Mouse (Mus musculus): ENCODE measurements around the gene Nufip1.

GRCm38 (mm10) chr14:76164904-76165755, 54.4 kb downstream of the Nufip1 start:
- TF ChIP-seq CTCF (IDR thresholded peaks at IDR 0.05; ENCODE audit: extremely low read depth, insufficient read depth, low read length) (no peak), POLR2A (IDR thresholded peaks at IDR 0.05; ENCODE audit: extremely low read depth, insufficient read depth, low read length) (no peak)
